Mouse (Mus musculus): ENCODE results near the gene 2010300C02Rik.
A peak's percentile ranks its signal among the peaks of the same experiment; 100 is the strongest.
"Not testable (repeated sequence)": the region's sequence is repeated elsewhere in the genome, so short reads cannot be mapped to it uniquely, and the experiment has no call there.

The 2010300C02Rik gene

DNA sequence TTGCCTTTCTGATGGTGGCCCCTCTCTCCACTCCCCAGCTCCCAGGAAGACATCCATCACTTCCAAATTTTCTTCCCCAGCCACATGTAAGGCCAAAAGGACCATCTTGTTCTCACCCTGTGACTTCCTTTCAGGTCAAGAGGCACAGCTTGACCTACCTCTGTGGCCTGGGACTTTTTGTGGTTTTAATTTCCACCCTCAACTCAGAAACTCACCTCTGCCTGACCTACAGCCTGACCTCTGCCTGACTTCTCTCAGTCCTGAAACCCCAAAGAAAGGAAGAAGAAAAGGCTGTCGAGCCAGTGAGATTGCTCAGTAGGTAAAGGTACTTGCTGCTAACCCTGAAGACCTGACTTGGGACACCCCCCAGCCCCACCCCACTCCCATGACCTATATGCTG, 100.3 kb downstream of the 2010300C02Rik start:
- DNase-seq: no peak

DNA sequence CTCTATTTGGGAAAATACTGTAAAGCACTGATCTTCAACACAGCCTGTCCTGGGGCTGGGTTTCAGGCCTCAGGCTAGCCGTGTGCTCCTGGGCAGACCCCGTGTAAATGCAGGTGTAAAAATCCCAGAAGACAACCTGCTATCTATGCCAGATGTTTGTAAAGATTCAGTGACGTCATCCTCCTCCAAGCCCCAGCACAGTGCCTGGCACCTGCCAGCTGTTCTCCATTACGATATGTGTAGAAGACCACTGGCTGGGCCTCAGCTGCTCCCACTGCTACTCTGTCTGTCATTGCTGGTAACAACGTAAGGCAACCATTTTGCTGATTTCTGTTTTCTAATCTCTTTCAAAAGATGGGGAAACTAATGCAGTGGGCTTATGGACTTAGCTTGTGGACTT, 102.8 kb downstream of the 2010300C02Rik start:
- no peak for DNase-seq

DNA sequence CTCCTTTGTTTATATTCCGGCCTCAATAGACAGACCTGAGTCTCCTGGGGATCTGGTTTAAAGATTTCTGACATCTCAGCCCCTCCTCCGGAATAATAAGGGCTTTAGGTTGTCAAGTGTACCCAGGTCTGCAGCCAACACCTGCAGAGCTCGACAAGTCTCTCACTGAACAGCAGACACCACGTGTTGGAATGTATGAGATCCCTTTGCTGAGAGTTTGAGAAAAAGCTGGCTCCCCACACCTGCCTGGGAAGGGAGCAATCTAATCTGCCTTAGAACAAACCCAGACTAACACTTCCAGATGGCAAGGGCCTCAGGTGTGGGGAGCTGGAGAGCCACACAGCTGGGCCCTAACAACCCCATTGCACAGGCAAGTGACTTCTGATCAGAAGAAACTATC, 103.3 kb downstream of the 2010300C02Rik start:
- no peak for DNase-seq

DNA sequence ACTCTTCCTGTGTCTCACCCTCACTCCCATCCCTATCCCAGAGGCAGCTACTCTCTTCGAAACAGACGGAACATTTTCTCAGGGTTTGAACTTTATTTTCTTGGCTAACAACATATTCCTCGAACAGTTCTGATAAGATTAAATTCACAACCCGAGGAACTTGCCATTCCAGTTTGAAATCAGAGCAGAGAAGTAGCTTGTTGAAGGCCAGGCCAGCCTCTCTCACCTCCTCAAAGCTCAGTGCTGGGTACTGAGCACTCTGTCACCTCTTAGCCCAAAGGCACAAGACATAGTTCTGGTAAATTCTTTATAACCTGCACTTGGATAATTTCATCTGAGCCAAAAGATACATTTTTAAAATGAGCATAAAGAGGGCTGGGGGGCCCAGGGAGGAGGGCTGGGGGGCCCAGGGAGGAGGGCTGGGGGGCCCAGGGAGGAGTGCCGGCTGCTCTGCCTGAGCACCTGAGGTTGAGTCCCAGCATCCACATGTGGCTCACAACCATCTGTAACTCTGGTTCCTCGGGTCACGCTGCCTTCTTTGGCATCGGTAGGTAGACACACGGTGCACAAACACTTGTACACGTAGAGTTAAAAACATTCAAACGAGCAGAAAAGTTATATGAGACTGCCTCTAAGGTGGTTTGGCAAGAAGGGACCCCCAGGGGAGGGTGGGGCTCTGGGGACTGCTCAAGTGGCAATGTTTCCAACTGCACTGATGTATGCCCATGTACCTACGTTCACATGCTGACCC, 104.4 kb downstream of the 2010300C02Rik start:
- no peak for DNase-seq

DNA sequence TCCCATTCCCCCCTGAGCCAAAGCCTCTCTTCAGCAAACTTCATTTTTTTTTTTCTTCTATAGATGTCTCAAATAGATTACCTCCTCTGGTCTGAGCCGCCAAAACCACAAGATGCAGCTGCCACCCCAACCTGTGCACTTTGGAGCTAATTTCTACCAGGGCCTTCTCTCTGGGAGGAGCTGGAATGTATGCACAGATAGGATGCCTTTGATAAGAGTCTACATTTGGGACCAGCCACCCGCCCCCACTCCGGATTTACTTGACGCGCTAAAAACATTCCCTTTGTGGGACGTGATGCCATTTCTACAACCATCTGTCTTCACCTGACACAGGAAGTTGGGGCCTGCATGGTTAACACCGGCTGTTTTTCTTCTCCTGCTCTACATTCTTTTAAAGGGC, 105.0 kb downstream of the 2010300C02Rik start:
- DNase-seq: peak in 1 of 2 experiments; percentile 19

DNA sequence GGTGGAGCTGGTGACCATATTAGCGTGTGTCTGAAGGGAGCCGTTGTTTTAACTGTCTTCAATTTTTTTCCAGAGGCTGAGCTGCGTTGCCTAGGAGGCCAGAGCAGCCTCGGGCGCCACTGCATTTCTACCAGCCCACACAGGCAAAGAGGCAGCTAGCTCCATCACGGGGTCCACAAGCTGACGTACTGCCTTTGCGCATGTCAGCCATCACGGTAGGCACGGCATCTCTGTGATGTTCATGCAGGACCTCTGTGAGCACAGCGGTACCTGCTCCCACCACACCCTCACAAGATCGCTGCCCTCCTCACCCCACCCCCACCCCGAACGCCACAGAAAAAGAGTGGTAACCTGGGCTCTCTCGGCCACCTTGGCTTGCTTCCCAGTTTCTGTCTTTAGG, 105.8 kb downstream of the 2010300C02Rik start:
- peak in 1 of 2 experiments; percentile 16 for DNase-seq

DNA sequence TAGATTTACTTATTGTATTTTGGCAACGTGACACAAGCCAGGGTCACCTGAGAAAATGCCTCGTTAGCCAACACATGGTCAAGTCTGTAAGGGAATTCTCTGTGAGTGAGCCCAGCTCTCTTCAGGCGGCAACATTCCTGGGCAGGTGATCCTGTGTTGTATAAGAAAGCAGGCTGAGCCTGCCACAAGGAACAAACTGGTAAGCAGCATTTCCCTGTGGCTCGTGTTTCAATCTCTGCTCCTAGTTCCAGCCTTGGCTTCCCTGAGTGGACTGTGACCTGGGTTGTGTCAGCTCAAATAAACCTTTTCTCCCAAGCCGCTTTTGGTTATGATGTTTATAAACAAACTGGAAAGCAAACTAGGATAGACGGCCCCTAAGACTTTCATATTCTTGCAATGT, 108.9 kb downstream of the 2010300C02Rik start:
- no peak for DNase-seq

DNA sequence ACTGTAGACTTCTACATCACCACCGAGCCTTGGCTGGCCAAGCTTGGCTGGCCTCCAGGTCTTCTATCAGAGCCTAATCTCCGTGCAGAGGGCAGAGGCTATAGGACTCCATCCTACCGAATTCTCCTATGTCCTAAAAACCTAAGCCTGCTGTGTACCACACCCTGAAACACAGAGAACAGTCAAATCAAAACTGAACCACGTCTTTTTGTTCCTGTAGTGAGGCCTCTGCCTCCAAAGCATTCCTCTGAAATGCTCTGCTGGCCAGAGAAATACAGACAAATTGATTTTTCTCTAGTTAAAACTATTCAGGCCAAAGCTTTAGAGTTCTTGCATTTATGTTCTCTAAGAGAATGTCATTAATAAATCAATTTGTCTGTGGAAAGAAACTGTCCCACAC, 109.6 kb downstream of the 2010300C02Rik start:
- no peak for DNase-seq

DNA sequence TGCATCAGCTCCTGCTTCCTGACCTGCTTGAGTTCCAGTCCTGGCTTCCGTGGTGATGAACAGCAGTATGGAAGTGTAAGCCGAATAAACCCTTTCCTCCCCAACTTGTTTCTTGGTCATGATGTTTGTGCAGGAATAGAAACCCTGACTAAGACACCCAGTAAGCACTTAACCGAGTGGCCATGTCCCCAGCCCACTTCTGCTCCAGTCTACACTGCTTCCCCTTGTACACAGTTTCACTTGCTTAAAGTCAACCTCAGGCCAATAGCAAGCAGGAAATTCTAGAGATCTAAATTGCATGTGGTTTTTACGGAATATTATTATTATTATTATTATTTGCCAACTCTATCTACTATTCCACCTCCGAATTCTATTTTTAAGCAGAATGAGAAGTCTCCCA, 114.2 kb downstream of the 2010300C02Rik start:
- not testable (repeated sequence) for DNase-seq

DNA sequence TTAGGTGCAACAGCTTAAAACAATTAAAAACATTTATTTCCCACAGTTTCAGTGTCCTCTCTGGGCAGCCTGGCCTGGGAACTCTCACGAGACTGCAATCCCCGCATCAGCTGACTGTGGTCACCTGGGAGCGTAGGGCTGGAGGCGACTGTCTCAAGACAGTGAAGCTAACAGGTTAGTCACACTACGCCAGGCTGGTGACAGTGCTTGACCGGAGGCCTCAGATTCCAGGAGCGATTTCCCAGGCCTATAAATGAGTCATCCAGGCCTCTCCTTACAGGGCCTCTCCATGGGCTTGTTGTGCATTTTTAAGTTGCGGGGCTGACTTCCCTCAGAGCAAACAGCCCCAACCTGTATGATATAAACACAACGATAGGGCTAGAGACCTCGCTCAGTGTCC, 116.7 kb downstream of the 2010300C02Rik start:
- DNase-seq: no peak

DNA sequence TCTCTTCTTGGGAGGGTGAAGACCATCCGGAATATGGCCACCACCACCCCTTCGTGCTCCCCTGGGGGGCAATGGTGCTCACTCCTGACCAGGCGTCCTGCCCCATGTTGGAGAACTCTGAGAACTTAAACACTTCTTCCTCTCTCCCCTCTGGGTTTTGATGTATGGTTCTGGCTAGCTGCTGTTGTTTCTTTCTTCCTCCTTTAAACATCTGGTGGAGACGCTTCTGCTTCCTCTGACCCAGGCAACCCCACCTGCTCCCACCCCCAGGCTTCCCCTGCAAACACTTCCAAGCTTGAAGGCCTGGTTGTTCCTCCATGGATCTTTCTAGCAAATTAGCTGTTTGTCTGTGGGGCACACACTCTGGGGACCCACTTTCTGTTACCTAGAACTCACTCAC, 117.6 kb downstream of the 2010300C02Rik start:
- peak in 1 of 2 experiments; percentile 11 for DNase-seq

DNA sequence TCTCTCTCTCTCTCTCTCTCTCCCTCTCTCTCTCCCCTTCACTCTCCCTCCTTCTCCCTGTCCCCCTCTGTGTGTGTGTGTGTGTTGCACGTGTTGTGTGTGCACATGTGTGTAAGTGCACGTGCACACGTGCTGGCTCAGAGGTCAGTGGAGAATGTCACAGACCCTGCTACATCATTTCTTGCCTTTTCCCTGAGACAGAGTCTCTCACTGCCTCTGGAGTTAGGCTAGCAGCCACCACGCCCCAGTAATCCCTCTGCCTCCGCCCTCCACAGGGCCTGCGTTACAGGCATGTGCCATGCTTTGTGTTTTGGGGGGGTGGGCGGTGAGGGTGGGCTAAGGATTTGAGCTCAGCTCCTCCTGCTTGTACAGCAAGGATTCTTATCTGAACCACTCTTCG, 118.4 kb downstream of the 2010300C02Rik start:
- no peak for DNase-seq

DNA sequence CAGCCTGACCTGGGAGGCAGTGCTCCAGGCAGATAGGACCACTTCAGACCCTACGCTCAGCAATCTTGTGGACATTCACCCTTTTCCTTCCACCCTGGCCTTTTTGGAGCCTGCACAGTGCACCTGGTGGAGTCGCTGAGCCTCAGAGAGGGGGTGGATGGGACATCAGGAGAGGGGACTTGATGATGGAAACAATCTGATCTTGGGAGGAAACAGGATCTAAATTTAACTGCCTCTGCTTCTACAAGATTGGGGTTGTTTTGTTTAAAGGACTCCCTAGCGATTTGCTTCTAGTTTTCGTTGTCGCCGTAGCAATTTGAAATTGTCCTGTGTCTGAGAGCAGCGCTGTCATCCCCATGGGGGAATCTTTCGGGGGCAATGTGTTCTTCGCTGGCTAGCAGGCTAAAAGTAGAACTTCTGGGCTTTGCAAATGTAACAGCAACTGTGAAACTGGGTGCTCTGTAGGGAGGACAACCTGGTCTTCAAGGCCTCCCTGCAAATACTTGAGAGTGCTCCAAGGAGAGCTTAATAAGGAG, 119.2 kb downstream of the 2010300C02Rik start:
- peak; percentile 16 to 17 for DNase-seq

DNA sequence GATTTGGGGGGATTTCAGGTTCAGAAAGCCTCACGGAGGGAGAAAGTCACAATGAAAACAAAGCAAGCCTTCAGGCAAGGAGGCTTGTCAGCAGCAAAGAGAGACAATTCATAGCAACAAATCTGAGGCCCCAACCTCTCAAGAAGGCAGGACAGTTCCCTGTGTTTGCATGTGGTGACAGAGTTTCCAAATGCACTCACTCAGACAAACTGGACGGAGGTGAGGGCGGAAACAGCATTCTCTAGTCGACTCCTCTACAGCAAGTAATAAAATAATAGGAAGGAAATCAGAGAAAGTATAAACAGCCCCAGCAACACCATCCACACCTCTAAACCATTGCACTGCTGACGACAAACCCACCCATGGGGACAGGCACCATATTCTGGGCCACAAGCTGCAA, 120.9 kb downstream of the 2010300C02Rik start:
- no peak for DNase-seq

DNA sequence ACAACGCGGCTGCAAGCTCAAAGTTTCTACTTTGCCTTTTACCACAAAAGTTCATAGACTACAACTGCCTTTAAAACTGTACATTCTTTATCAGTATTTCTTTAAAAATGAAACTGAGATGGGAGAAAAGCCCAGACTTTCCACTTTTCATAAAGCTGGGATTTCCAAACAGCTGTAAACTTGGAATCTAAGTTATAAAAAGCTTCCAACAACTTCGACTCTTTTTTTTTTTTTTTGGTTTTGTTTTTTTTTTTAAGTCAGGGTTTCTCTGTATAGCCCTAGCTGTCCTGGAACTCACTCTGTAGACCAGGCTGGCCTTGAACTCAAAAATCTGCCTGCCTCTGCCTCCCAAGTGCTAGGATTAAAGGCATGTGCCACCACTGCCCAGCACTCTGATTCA, 125.1 kb downstream of the 2010300C02Rik start:
- not testable (repeated sequence) for DNase-seq

DNA sequence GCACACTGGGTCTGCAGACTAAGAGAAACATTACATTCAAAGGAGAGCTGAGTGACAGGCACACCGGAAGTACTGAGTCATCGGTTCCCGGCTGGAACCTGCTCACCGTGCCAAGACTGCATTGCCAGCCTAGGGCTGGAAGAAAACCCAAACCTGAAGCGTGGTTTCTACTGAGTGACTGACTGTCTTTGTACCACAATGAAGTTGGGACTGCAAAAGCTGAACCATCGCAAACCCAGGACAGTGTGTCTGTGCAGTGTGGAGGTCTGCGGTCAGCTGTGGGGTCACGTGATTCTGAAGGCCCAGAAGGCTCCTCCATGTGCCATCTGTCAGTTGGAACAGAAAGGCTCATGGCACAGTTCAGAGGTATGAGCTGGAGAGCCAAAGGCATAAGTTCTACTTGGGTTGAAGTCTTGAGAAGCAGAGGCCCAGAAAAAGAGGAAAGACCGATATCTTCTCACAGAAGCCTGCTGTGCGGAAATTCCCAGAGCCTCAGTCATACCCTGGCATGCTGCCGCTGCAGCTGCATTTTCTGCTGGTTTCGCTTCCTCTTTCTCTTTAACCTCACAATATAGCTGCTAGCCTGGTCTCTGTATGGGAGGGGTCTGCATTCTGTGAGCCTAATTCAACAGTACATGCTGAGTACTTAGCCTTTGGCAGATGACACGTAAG, 133.9 kb downstream of the 2010300C02Rik start:
- peak; percentile 83 to 86 for DNase-seq

DNA sequence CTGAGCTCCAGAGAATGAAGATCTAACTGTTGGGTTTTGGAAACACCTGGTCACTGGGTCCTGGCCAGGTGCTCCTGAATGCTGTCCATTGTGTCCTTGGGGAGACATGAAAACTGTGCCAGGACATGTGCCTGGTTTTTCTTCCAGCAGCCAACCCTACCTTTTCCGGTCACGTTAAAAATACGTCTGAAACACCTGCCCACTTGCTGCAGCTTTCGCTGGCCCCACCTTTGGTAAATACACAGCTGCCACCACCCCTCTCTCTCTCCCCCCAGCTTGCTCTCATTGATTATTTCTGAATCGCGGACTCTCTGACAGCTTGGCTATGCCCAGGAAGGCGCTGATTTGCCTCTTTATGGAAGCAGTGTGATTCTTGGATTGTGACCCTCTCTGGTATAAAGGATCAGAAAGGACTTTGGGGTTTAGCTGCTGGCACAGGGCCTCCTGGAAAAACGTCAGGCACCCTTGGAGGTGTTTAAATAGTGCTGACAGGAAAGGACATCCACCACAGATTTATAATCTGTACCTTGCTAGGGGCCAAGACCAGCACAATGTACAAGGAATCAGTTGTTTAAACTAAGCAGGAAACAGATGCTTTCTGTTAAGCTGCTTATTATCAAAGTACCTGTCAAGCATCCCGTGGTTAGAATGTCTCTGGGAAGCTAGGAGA, 136.0 kb downstream of the 2010300C02Rik start:
- DNase-seq: no peak

DNA sequence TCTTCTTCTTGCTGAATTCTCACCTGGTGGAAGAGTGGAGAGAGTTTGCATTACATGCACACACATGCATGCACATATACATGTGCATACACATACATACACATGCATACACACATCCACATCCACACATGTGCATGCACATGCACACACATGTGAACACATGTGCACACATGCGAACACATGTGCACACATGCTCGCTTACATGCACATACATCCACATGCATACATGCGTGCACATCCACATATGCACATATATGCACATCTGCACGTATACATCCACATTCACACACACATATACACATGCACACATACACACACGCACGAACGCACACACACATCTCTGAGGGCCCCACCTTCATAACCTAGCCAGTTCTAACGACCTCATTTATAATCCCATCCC, 136.7 kb downstream of the 2010300C02Rik start:
- DNase-seq: no peak

DNA sequence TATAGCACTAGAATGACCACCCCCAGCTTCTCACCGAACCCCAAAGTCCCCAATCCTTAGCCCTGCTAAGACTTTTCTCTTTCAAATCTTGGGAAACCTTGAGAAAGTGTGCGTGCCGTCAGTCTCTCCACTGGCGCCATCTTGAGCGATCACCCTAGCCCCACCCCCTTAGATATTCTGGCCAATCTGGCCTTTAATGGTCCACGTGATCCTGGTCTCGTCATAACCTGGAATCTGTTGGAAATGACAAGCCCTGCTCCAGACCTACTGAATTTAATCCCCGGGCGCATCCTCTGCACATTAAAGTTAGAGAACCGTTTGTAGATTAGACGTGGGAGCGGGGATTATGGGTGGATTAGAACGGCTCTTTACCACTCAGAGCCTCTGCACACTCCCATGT, 140.2 kb downstream of the 2010300C02Rik start:
- DNase-seq: no peak

DNA sequence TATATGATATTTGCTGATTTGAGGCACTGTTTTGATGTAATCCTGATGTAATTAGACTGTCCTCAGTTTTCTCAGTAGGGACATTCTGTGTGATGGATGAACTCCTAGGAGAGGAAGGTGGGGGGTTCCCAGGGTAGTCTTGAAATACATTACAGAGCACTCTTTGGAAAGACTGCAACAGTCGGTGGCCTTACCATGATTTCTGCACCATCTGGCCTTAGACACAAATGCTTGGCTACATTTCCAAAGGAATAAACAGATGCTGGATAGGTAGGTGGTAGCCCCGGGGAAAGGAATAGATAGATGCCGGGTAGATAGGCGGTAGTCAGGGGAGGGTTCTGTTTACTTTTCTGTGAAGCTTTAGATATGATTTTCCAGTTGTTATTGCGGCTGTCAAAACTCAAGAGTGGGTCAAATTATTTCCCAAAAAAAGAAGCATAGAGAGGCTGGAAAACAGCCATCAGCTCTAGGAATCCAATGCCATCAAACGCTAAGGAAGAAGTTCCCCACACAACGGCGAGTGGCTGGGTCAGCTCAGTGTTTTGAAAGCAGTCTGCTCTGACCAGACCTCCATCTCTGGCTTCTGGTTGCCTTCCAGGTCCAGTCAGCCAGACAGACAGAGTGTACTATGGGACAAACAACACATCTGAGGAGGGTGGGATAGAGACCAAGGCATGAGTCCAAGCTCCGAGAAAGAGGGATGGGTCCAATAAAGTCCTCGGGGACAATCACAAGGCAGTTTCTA, 147.2 kb downstream of the 2010300C02Rik start:
- DNase-seq: no peak

DNA sequence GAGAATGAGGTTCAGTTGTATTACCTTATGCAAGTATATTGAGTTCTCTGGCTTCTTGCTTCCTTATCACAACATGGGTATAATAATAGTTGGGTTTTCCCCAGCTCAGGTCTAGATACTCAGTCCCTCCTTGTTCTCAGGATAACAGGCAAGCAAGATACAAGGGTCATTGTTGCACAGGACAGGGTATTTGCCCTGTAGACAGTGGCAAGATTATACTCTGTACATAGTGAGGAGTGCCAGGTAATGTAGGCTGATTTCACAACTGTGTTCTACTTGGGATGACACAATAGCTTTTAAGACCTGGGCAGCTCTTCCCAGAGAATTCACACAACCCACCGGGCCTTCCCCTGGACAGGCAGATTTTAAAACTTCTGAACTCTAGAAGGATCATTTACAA, 151.5 kb downstream of the 2010300C02Rik start:
- DNase-seq: no peak

DNA sequence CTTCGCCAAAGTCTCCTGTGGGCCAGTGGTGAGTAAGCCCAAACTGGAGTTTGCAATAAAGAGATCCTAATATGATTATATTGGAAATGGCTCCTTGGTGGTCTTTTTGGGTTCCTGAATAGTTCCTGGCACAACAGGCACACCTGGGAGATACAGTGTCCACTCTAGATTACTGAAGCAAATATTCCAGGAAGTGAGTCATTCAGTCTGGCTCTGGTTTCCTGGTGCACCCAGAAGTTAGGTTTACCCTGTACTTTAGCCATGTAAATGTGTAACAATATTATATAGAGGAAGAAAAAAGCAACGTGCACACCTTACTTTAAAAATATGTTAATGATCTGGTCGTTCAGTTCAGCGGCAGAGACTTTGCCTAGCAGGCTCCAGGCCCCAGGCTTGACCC, 153.1 kb downstream of the 2010300C02Rik start:
- DNase-seq: peak in 1 of 2 experiments; percentile 46

DNA sequence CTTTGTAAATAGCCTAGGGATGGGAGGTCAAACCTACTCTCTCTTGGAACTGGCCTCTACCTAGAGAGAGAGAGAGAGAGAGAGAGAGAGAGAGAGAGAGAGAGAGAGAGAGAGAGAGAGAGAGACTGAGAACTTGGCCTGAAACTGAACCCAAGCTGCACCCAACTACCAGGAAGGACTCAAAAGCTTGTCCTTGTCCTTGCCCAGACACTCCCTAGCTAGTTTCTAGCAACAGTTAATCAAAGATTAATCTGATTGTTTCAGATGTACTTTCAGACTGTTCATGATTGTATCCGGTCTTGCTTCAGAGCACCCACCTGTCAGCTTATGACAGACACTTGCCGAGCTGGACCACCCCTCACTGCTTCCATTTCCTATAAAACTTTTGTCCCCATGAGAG, 153.5 kb downstream of the 2010300C02Rik start:
- DNase-seq: no peak

Measured in B cell, adult 2 months (primary cell).